Mouse (Mus musculus) megakaryocyte, embryonic 14.5 days (primary cell): ENCODE measurements at regions not wholly inside any gene's neighbourhood (a gene's known extent, or its start where the extent isn't known, plus 50 kb on each side); places are given as distances from the start of the nearest gene placed in this dataset.

Experiments used
- FLI1 ChIP-seq: IDR thresholded peaks from 2 replicates; pipeline ENCODE4 v1.6.1; 2012; ENCODE audit warnings: low read length, inconsistent platforms, mixed read lengths
- GATA1 ChIP-seq: IDR thresholded peaks from 3 replicates; pipeline ENCODE4 v1.6.1; 2012; ENCODE audit warnings: mixed read lengths, low read length, inconsistent platforms, borderline replicate concordance

GRCm38 (mm10) chr1:154044712-154045111 lies 144.7 kb upstream of the Teddm2 start:
- TF ChIP-seq GATA1 (no peak), FLI1 (no peak)
